Mouse (Mus musculus) MEL (cell line): ENCODE measurements around the gene Galnt17.

Experiments used
- BHLHE40 ChIP-seq: IDR thresholded peaks from 2 replicates; pipeline ENCODE4 v1.6.1; 2012; ENCODE audit warnings: low read depth, mild to moderate bottlenecking, inconsistent platforms, low read length, improper control_type of control experiment, borderline replicate concordance
- CHD1 ChIP-seq: IDR thresholded peaks from 2 replicates; pipeline ENCODE4 v1.6.1; 2012; ENCODE audit warnings: low read depth, mild to moderate bottlenecking, inconsistent platforms, low read length, improper control_type of control experiment
- CTCF ChIP-seq, 3 experiments: IDR thresholded peaks in 2 of 3; conservative IDR thresholded peaks in 1 of 3; 2 replicates each; pipeline ENCODE4 v1.5.1; 2011 to 2012; ENCODE audit warnings: low read length in 3 of 3, low read depth in 2 of 3, mild to moderate bottlenecking in 2 of 3, improper control_type of control experiment in 1 of 3, inconsistent platforms in 1 of 3, mixed read lengths in 1 of 3, moderate library complexity in 1 of 3; ENCODE audit not compliant: control insufficient read depth in 1 of 3, insufficient read depth in 1 of 3, poor library complexity in 1 of 3, severe bottlenecking in 1 of 3
- E2F4 ChIP-seq: IDR thresholded peaks from 2 replicates; pipeline ENCODE4 v1.6.1; 2011; ENCODE audit warnings: low read depth, low read length, improper control_type of control experiment, borderline replicate concordance
- EP300 ChIP-seq, 2 experiments: IDR thresholded peaks; 2 replicates each; pipeline ENCODE4 v1.6.1; 2011; ENCODE audit warnings: improper control_type of control experiment in 2 of 2, low read length in 2 of 2, low read depth in 1 of 2, mild to moderate bottlenecking in 1 of 2
- GATA1 ChIP-seq: IDR thresholded peaks from 2 replicates; pipeline ENCODE4 v1.6.1; 2011; ENCODE audit warnings: low read depth, low read length, improper control_type of control experiment
- MAZ ChIP-seq: IDR thresholded peaks from 2 replicates; pipeline ENCODE4 v1.6.1; 2012; ENCODE audit warnings: low read depth, mild to moderate bottlenecking, inconsistent platforms, low read length, improper control_type of control experiment
- MYB ChIP-seq: IDR thresholded peaks from 2 replicates; pipeline ENCODE4 v1.6.1; 2011; ENCODE audit warnings: mild to moderate bottlenecking, low read depth, low read length, improper control_type of control experiment
- POLR2A ChIP-seq, 2 experiments: IDR thresholded peaks; 2 replicates each; pipeline ENCODE4 v1.6.1; 2011 to 2012; ENCODE audit warnings: low read length in 2 of 2, mild to moderate bottlenecking in 2 of 2, control low read depth in 1 of 2, improper control_type of control experiment in 1 of 2, low read depth in 1 of 2, moderate library complexity in 1 of 2; ENCODE audit not compliant: control insufficient read depth in 1 of 2, insufficient read depth in 1 of 2, poor library complexity in 1 of 2
- TAL1 ChIP-seq: IDR thresholded peaks from 2 replicates; pipeline ENCODE4 v1.6.1; 2012; ENCODE audit warnings: mild to moderate bottlenecking, inconsistent platforms, low read length, moderate library complexity, mixed read lengths
- TCF12 ChIP-seq: IDR thresholded peaks from 2 replicates; pipeline ENCODE4 v1.6.1; 2014; ENCODE audit warnings: low read depth, mild to moderate bottlenecking, inconsistent platforms, low read length, improper control_type of control experiment, moderate library complexity
- UBTF ChIP-seq: IDR thresholded peaks from 2 replicates; pipeline ENCODE4 v1.6.1; 2012; ENCODE audit warnings: low read depth, mild to moderate bottlenecking, inconsistent platforms, low read length, improper control_type of control experiment, moderate library complexity, borderline replicate concordance; ENCODE audit not compliant: insufficient read depth

DNA sequence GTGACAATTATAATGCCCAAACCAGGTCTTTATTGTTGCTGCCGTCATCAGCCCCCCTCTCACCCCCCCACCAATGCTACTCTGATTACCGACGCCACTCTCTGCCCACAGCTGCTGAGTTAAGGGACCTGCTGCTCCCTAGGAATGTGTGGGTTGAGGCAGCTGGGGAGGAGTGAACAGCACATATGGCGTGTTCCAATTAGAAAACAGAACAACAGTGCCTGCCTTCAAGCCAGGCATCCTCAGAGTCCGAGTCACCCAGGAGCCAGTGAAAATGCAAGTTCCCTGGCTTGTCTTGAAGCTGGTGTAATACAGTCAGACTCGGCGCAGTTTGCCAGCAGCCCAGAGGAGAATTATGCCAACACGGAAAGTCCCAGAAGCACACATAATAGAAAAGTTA lies 218.4 kb downstream of the Galnt17 start:
- TF ChIP-seq UBTF (no peak), MYB (no peak), MAZ (no peak), POLR2A (IDR thresholded peaks at IDR 0.05; ENCODE audit: control insufficient read depth in 1 of 2, insufficient read depth in 1 of 2, low read depth in 1 of 2, low read length in 2 of 2, poor library complexity in 1 of 2) (no peak), CHD1 (no peak), CTCF (IDR thresholded peaks at IDR 0.05 in 2 of 3, conservative IDR thresholded peaks at IDR 0.05 in 1 of 3; ENCODE audit: control insufficient read depth in 1 of 3, insufficient read depth in 1 of 3, low read depth in 2 of 3, low read length in 3 of 3, poor library complexity in 1 of 3, severe bottlenecking in 1 of 3) (no peak), GATA1 (no peak), BHLHE40 (no peak), TCF12 (no peak), TAL1 (no peak), EP300 (IDR thresholded peaks at IDR 0.05; ENCODE audit: low read depth in 1 of 2, low read length in 2 of 2) (no peak), E2F4 (no peak)
